Mouse (Mus musculus): ENCODE results near the gene Sfxn5.

DNA sequence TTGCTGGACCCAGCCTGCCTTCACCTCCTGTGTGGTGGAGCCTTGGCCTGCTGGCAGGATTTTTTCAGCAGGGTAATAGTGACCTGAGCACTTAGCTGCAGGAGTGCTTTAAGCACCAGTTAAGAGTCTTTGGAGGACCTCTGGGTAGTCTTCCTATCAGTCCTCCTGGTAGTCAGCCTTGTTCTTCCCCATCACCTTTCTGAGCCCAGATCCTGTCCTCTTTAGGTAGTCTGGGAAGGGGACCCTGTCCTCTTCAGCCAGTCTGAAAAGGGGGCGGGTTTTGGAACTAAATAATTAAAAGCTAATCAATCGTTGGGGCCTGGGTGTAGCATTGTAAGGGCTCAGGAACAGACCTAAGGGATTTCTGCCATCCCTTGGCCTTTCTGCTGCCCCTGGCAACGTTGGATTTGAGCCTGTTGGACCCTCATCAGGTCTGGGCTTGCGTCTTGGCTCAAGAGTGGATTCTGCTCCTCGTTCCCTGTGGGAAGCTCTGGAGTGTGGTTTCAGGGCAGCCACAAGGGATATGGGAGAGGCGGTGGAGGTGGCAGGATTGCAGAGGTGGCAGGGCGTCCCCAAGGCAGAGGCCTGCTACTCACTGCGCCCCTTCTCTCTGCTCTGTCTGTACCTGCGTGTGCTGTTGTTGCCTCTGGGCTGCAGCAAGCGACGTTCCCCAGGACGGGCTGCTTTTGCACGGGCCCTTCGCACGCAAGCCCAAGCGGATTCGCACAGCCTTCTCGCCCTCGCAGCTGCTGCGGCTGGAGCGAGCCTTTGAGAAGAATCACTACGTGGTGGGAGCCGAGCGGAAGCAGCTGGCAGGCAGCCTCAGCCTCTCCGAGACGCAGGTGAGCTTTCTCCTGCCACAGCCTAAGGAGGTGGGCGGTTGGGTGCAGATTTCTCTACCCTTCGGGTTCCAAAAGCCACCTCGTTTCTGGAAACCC lies 139.6 kb downstream of the Sfxn5 start:
- TF ChIP-seq CTCF (IDR thresholded peaks at IDR 0.05; ENCODE audit: borderline replicate concordance, control insufficient read depth, extremely low read depth, insufficient read depth, low read length, poor library complexity), result no peak
- no peak for TF ChIP-seq POLR2A (IDR thresholded peaks at IDR 0.05; ENCODE audit: control insufficient read depth, extremely low read depth, insufficient read depth, low read length, poor library complexity)

Data from thymus, adult 2 months (tissue).